Mouse (Mus musculus) midbrain, embryonic 14.5 days (tissue): Measurements from ENCODE around the gene Prkcd. TPM values are rescaled to one million over a fixed set of nuclear protein-coding genes. Genes with fewer than 3 reads are reported as not detected.

Experiments used
- ATAC-seq: fragments of 200-750 bp; cut with Nextera tagmentation; 2 replicates; pipeline ENCODE4 v1.8.0; 2017; ENCODE audit warnings: moderate number of reproducible peaks, moderate library complexity; ENCODE audit not compliant: low FRiP score, low TSS enrichment
- DNase-seq: peaks from one replicate; pipeline ENCODE4 v3.0.0-alpha.2; 2015
- H3K27ac ChIP-seq: fragments of 300-500 bp; sonication (generic); replicated peaks from 2 replicates; pipeline ENCODE4 v1.5.1; 2014; ENCODE audit warnings: mild to moderate bottlenecking, low read depth, low read length, moderate library complexity
- H3K27me3 ChIP-seq: fragments of 300-500 bp; sonication (generic); 2 replicates; pipeline ENCODE4 v1.6.1; 2014; ENCODE audit warnings: low read length, control low read depth, mixed read lengths; ENCODE audit not compliant: control insufficient read depth, insufficient read depth
- H3K36me3 ChIP-seq: fragments of 300-500 bp; sonication (generic); 2 replicates; pipeline ENCODE4 v1.6.1; 2014; ENCODE audit warnings: low read length, control low read depth; ENCODE audit not compliant: control insufficient read depth, insufficient read depth
- H3K4me1 ChIP-seq: fragments of 300-500 bp; sonication (generic); 2 replicates; pipeline ENCODE4 v1.6.1; 2014; ENCODE audit warnings: mild to moderate bottlenecking, antibody characterized with exemption, low read length, control low read depth; ENCODE audit not compliant: control insufficient read depth, insufficient read depth
- H3K4me2 ChIP-seq: fragments of 300-500 bp; sonication (generic); 2 replicates; pipeline ENCODE4 v1.6.1; 2014; ENCODE audit warnings: mild to moderate bottlenecking, low read length, moderate library complexity
- H3K4me3 ChIP-seq: fragments of 300-500 bp; sonication (generic); replicated peaks from 2 replicates; pipeline ENCODE4 v1.5.1; 2014; ENCODE audit warnings: low read depth, low read length
- H3K9ac ChIP-seq: fragments of 300-500 bp; sonication (generic); replicated peaks from 2 replicates; pipeline ENCODE4 v1.6.1; 2014; ENCODE audit warnings: mild to moderate bottlenecking, low read length, moderate library complexity
- H3K9me3 ChIP-seq: fragments of 300-500 bp; sonication (generic); 2 replicates; pipeline ENCODE4 v1.6.1; 2016; ENCODE audit warnings: low read length, control low read depth, mixed read lengths; ENCODE audit not compliant: control insufficient read depth
- WGBS: fragments of 180-500 bp; shearing (Covaris S2); extraction: QIAGEN DNeasy Blood & Tissue Kit; methylation state at CpG from one replicate; pipeline ENCODE4 v1.1.7; 2014; 5-methylcytosine and 5-hydroxymethylcytosine counted together
- polyA plus RNA-seq: library from polyadenylated mRNA; unstranded; fragments of >200 nt; fragmentation: Nextera tagmentation; extraction: Ambion mirVana; gene quantifications from 2 replicates; pipeline ENCODE4 v1.2.1, GENCODE M21; 2014

Gene Prkcd
- 10.6 and 12.8 TPM in 2 replicates for polyA plus RNA-seq

DNA sequence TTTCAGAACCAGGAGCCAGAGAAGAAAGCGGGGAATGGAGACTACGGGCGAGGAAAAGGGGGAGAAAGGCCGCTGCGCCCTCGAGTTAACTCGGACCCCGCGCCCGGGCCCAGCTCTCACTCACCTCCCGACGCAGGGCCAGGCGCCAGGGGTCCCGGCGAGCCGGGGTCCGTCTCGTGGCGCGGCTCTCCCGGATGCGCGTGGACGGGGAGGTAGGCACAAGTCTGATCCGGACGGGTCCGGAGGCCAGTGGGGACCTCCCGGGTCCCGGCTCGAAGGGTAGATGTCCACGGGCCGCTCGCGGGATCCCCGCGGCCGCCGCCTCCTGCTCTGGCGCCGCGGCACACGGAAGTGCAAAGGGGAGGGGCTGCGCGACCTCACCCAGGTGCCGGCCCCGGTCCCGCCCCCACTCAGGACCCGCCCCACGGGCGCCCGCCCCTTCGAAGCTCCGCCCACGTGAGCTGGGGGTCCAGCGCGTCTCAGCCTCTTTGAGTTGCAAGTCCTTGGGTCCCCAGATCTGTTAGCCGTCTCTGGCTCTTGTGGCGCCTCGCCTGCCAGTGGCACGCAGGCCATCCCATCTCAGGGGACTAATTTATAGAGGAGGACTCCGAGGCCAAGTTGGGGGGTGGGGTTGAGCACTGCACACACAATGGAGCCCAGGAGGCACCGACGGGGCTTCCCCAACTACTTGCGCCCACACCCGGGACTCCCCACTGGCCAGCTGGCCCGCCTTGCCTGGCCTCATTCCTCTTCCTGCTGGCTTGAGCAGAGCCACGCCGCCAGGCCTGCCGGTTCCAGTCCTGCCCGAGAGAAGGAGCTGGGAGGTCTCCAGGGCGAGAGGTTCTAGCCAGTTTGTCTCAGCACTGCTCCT, at the start of gene Prkcd:
Gene Prkcd, minus strand, starts transcription at position 355 of the 871 bp plus-strand sequence.
- Histone ChIP-seq H3K27me3 (peaks cover 13% of the 10 kb centered on the region; the same call in 1 of the 2 replicates), H3K36me3 (no peaks in the 10 kb centered on the region), H3K4me1 (no peaks in the 10 kb centered on the region), H3K9me3 (no peaks in the 10 kb centered on the region), H3K27ac (no peak within 1 kb of the TSS), H3K4me3 (peak within 1 kb of the TSS; percentile 36), H3K4me2 (peak within 1 kb of the TSS; percentile 63), H3K9ac (peak within 1 kb of the TSS; percentile 51; the same call in 1 of the 2 replicates)
- ATAC-seq (peak; percentile 48), DNase-seq (peak; percentile 70)
- whole genome bisulfite sequencing: under 1% methylated on average over 70 of the region's 71 CpGs

- DNase-seq (no peak), ATAC-seq (no peak)
- Histone ChIP-seq H3K4me1 (no peaks in the 10 kb centered on the region), H3K36me3 (peaks cover 46% of the 10 kb centered on the region), H3K9me3 (no peaks in the 10 kb centered on the region), H3K4me2 (no peak overlapping the region), H3K9ac (no peak overlapping the region), H3K4me3 (no peak overlapping the region), H3K27ac (no peak overlapping the region), H3K27me3 (no peaks in the 10 kb centered on the region)
- WGBS: 63% methylated on average over 6 of the region's 6 CpGs
These were observed 48.9 kb upstream of the Prkcd start for GRCm38 (mm10) chr14:30674947-30675346.

DNA sequence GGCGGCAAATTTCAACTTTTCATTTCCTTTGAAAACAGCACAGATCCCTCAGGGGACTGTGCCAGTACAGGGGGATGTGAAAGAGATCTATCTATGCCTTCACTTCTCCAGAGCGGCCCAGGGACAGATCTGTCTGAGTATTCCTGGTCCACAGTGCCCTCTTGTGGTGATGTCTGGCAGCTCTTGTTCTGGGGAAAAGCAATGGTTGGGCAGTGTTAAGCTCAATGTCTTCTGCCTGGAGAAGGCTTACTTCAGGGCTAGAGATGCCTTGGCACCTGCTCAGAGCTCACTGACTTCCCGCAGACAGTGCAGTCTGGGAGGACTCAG, 45.9 kb upstream of the Prkcd start:
- Histone ChIP-seq H3K4me2 (no peak overlapping the region), H3K4me3 (no peak overlapping the region), H3K9ac (no peak overlapping the region), H3K9me3 (no peaks in the 10 kb centered on the region), H3K27ac (no peak overlapping the region), H3K4me1 (no peaks in the 10 kb centered on the region), H3K27me3 (no peaks in the 10 kb centered on the region), H3K36me3 (peaks cover 54% of the 10 kb centered on the region)
- peak; percentile 37 for ATAC-seq
- DNase-seq: peak; percentile 93
- 8% methylated on average over 3 of the region's 3 CpGs for WGBS

GRCm38 (mm10) chr14:30671095-30671985, 45.3 kb upstream of the Prkcd start:
- Histone ChIP-seq H3K9me3 (no peaks in the 10 kb centered on the region), H3K4me1 (no peaks in the 10 kb centered on the region), H3K4me2 (no peak overlapping the region), H3K36me3 (peaks cover 54% of the 10 kb centered on the region), H3K27me3 (no peaks in the 10 kb centered on the region), H3K4me3 (no peak overlapping the region), H3K27ac (no peak overlapping the region), H3K9ac (no peak overlapping the region)
- ATAC-seq (no peak), DNase-seq (no peak)
- WGBS: 77% methylated on average over 15 of the region's 15 CpGs

GRCm38 (mm10) chr14:30670161-30670560, 44.2 kb upstream of the Prkcd start:
- H3K4me2 ChIP-seq: no peak overlapping the region
- H3K9ac ChIP-seq: no peak overlapping the region
- H3K27me3 ChIP-seq: no peaks in the 10 kb centered on the region
- H3K4me3 ChIP-seq: no peak overlapping the region
- ATAC-seq (no peak), DNase-seq (no peak)
- H3K27ac ChIP-seq: no peak overlapping the region
- H3K9me3 ChIP-seq: no peaks in the 10 kb centered on the region
- WGBS: 93% methylated on average over 6 of the region's 6 CpGs
- H3K36me3 ChIP-seq: peaks cover 54% of the 10 kb centered on the region
- no peaks in the 10 kb centered on the region for H3K4me1 ChIP-seq

DNA sequence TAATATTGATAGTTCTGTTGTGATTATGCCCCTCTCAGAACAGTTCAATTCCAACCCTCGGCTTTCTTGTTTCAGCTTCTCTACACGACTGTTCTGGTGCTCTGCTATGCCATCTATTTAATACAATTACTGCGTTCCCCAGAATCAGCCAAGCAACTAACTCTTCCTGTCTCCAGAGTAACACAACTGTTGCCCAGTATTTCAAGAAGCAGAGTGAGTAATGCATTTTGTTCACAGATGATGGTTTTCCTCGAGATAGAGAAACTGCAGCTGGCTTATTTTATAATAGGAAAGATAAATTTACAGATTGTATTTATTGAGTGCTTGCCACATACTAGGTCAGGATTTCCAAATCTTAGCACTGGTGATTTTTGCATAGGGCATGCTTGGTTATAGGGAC, 40.6 kb upstream of the Prkcd start:
- DNase-seq: no peak
- Histone ChIP-seq H3K4me2 (no peak overlapping the region), H3K4me3 (no peak overlapping the region), H3K9ac (no peak overlapping the region), H3K27me3 (no peaks in the 10 kb centered on the region), H3K36me3 (peaks cover 70% of the 10 kb centered on the region), H3K9me3 (no peaks in the 10 kb centered on the region), H3K4me1 (no peaks in the 10 kb centered on the region), H3K27ac (no peak overlapping the region)
- WGBS: 89% methylated on average over 4 of the region's 4 CpGs
- no peak for ATAC-seq

DNA sequence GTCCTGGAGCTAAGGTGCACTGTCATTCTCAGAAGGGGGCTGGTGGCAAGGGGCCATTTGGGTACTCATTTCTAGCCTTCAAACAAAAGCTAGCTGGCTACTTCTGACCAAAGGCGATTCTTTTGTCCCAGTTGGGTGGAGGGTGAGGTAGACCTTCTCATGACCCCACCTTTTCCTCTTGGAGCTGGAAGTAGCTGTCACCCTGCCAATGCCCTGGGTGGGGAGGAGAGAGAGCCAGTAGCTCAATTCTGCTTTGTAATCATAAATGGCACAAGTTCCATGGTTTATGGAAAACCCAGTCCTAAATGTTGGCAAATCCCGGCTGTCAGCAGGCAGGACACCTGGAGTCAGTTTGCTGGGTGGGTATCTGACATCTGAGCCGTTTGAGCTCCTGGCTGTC, 40.1 kb upstream of the Prkcd start:
- Histone ChIP-seq H3K27me3 (no peaks in the 10 kb centered on the region), H3K36me3 (peaks cover 75% of the 10 kb centered on the region), H3K27ac (no peak overlapping the region), H3K9me3 (no peaks in the 10 kb centered on the region), H3K9ac (no peak overlapping the region), H3K4me3 (no peak overlapping the region), H3K4me2 (no peak overlapping the region), H3K4me1 (no peaks in the 10 kb centered on the region)
- WGBS: 83% methylated on average over 3 of the region's 3 CpGs
- DNase-seq (no peak), ATAC-seq (no peak)

DNA sequence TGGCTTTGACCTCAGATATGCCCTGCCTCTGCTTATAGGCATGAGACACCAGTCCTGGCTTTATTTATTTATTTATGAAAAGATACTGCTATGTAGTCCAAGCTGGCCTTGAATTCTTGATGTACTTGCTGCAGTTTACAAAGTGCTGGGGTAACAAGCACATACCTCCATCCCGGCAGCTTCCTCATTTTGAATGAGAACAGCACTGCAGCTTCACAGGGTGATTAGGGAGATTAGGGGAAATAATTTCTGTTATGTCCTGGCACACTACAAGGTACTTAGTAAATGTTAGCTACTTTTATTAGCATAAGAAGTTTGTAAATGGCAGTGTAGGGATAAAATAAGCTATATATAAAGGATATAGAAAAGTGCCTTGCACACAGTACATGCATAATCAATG, 29.5 kb upstream of the Prkcd start:
- 83% methylated on average over 1 of the region's 1 CpGs for WGBS
- Histone ChIP-seq H3K27ac (no peak overlapping the region), H3K4me3 (no peak overlapping the region), H3K36me3 (peaks cover 19% of the 10 kb centered on the region), H3K9me3 (no peaks in the 10 kb centered on the region), H3K4me2 (no peak overlapping the region), H3K9ac (no peak overlapping the region), H3K4me1 (peaks cover 6% of the 10 kb centered on the region; the same call in 1 of the 2 replicates), H3K27me3 (no peaks in the 10 kb centered on the region)
- no peak for DNase-seq
- no peak for ATAC-seq
